In the genomic region with DNA sequence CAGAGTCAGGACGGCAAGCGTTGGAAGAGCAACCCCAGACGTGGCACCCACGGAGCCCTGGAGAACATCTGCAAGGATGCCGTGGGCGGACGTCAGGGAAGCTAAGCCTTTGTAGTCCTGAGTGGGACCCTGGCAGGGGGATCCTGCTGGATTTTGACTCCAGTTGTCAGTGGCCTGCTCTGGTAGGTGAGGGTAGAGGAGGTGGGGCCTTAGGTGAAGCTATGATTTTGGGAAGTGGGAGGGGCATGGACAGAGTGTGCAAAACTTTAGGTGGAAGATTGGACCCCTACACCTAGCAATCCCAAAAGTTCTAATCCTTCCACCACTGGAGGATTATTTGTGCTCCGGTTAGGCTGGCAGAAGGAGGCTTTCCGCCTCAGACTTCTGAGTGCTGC, we compare ENCODE assay signal across 8 mouse cellular contexts. TPM values are rescaled to one million over a fixed set of nuclear protein-coding genes. Genes with fewer than 3 reads are reported as not detected.
DNase-seq lines count a peak whose midpoint lies in the region; ATAC-seq lines count a peak whose summit lies in the region.

No protein-coding gene starts in this region.

- peak overlapping the region; percentile 57 for H3K4me3 ChIP-seq in kidney, embryonic 14.5 days (ENCODE audit: low read length)
- H3K4me3 ChIP-seq in embryonic facial prominence, embryonic 13.5 days: peak overlapping the region; percentile 63
- H3K4me3 ChIP-seq in intestine, embryonic 14.5 days (ENCODE audit: low read depth, low read length): peak overlapping the region; percentile 34
- H3K4me3 ChIP-seq in midbrain, embryonic 15.5 days: peak overlapping the region; percentile 51; the same call in 1 of the 2 replicates

- no peaks in the 10 kb centered on the region for H3K36me3 ChIP-seq in kidney, embryonic 14.5 days (ENCODE audit: control insufficient read depth, insufficient read depth, low read length)
- H3K36me3 ChIP-seq in embryonic facial prominence, embryonic 13.5 days: no peaks in the 10 kb centered on the region
- no peaks in the 10 kb centered on the region for H3K36me3 ChIP-seq in intestine, embryonic 14.5 days (ENCODE audit: control insufficient read depth, insufficient read depth, low read length)
- H3K36me3 ChIP-seq in midbrain, embryonic 15.5 days (replicated peaks): no peaks in the 10 kb centered on the region

- H3K9ac ChIP-seq in kidney, embryonic 14.5 days (ENCODE audit: low read depth, low read length): peak overlapping the region; percentile 57
- peak overlapping the region; percentile 76 for H3K9ac ChIP-seq in embryonic facial prominence, embryonic 13.5 days
- peak overlapping the region; percentile 22; the same call in 1 of the 2 replicates for H3K9ac ChIP-seq in intestine, embryonic 14.5 days (ENCODE audit: low read length)
- H3K9ac ChIP-seq in midbrain, embryonic 15.5 days: no peak overlapping the region

- WGBS in kidney, embryonic 14.5 days: 14% methylated on average over 9 of the region's 9 CpGs
- 12% methylated on average over 9 of the region's 9 CpGs for WGBS in embryonic facial prominence, embryonic 13.5 days
- 25% methylated on average over 9 of the region's 9 CpGs for WGBS in intestine, embryonic 14.5 days
- WGBS in midbrain, embryonic 15.5 days: 22% methylated on average over 9 of the region's 9 CpGs

- no peaks in the 10 kb centered on the region for H3K27me3 ChIP-seq in kidney, embryonic 14.5 days (ENCODE audit: control insufficient read depth, insufficient read depth, low read length)
- H3K27me3 ChIP-seq in embryonic facial prominence, embryonic 13.5 days: no peaks in the 10 kb centered on the region
- H3K27me3 ChIP-seq in intestine, embryonic 14.5 days (replicated peaks; ENCODE audit: control insufficient read depth, insufficient read depth, low read length): no peaks in the 10 kb centered on the region
- H3K27me3 ChIP-seq in midbrain, embryonic 15.5 days (replicated peaks): 0 out of 2 replicates have a peak, but pooled peaks cover 7% of the 10 kb centered on the region

- peak overlapping the region; percentile 91 for H3K4me2 ChIP-seq in kidney, embryonic 14.5 days (replicated peaks; ENCODE audit: low read depth, low read length)
- H3K4me2 ChIP-seq in embryonic facial prominence, embryonic 13.5 days: peak overlapping the region; percentile 91
- H3K4me2 ChIP-seq in intestine, embryonic 14.5 days (ENCODE audit: low read length): peak overlapping the region; percentile 60
- H3K4me2 ChIP-seq in midbrain, embryonic 15.5 days: peak overlapping the region; percentile 99

- H3K27ac ChIP-seq in kidney, embryonic 14.5 days (ENCODE audit: low read depth, low read length): no peak overlapping the region
- H3K27ac ChIP-seq in embryonic facial prominence, embryonic 13.5 days: peak overlapping the region; percentile 64; the same call in 1 of the 2 replicates
- no peak overlapping the region for H3K27ac ChIP-seq in intestine, embryonic 14.5 days (ENCODE audit: low read depth)
- no peak overlapping the region for H3K27ac ChIP-seq in midbrain, embryonic 15.5 days

- no peaks in the 10 kb centered on the region for H3K9me3 ChIP-seq in kidney, embryonic 14.5 days (ENCODE audit: control insufficient read depth, low read length)
- H3K9me3 ChIP-seq in embryonic facial prominence, embryonic 13.5 days: no peaks in the 10 kb centered on the region
- H3K9me3 ChIP-seq in intestine, embryonic 14.5 days (ENCODE audit: control insufficient read depth, low read length): no peaks in the 10 kb centered on the region
- H3K9me3 ChIP-seq in midbrain, embryonic 15.5 days: no peaks in the 10 kb centered on the region

- ATAC-seq in kidney, embryonic 14.5 days (ENCODE audit: low FRiP score, low TSS enrichment): peak; percentile 33
- peak; percentile 22 for ATAC-seq in embryonic facial prominence, embryonic 13.5 days (ENCODE audit: insufficient number of reproducible peaks, insufficient read depth, low FRiP score, low TSS enrichment, low read depth)
- peak; percentile 25 for ATAC-seq in intestine, embryonic 14.5 days (replicated peaks; ENCODE audit: low FRiP score, low TSS enrichment, low read depth)
- peak; percentile 46 for ATAC-seq in midbrain, embryonic 15.5 days (replicated peaks)
- no peak for ATAC-seq in CD4-positive, CD25-positive, alpha-beta regulatory T cell, adult 4 months

- peaks cover 24% of the 10 kb centered on the region for H3K4me1 ChIP-seq in kidney, embryonic 14.5 days (ENCODE audit: control insufficient read depth, insufficient read depth, low read length)
- H3K4me1 ChIP-seq in embryonic facial prominence, embryonic 13.5 days: peaks cover 21% of the 10 kb centered on the region
- peaks cover 12% of the 10 kb centered on the region; the same call in 1 of the 2 replicates for H3K4me1 ChIP-seq in intestine, embryonic 14.5 days (replicated peaks; ENCODE audit: control insufficient read depth, insufficient read depth, low read length)
- H3K4me1 ChIP-seq in midbrain, embryonic 15.5 days: peaks cover 14% of the 10 kb centered on the region

- DNase-seq in kidney, adult 11 months: no peak
- no peak for DNase-seq in intestine, embryonic 14.5 days (ENCODE audit: low spot score)
- DNase-seq in adrenal gland, postnatal 10 days: no peak
- no peak for DNase-seq in layer of hippocampus, adult 9-11 months

RNA-seq across cellular contexts. Expression of a gene that starts 0.7 kb away (rescaled TPM):
- polyA plus RNA-seq in kidney, embryonic 14.5 days (2014; fragmentation: Nextera tagmentation; extraction: Ambion mirVana): 3.1 and 3.3 TPM in 2 replicates
- 10.5 and 10.8 TPM in 2 replicates for polyA plus RNA-seq in embryonic facial prominence, embryonic 13.5 days (2015; fragmentation: Nextera tagmentation; extraction: Ambion mirVana)
- 2.5 and 2.6 TPM in 2 replicates for polyA plus RNA-seq in intestine, embryonic 14.5 days (2014; fragmentation: Nextera tagmentation; extraction: Ambion mirVana)
- 0.37 and 0.43 TPM in 2 replicates for polyA plus RNA-seq in midbrain, embryonic 15.5 days (2015; fragmentation: Nextera tagmentation; extraction: Ambion mirVana)
- 1 to 10 TPM in 1 of 2 experiments, under 1 TPM in 1; 0.98 to 1.2 TPM for polyA plus RNA-seq in CD4-positive, CD25-positive, alpha-beta regulatory T cell, adult 4 months (2017; shearing (Covaris generic))
- 1 to 10 TPM; 2.8 to 8.6 TPM for total RNA-seq in adrenal gland, postnatal 10 days (2021)

RNA-seq across cellular contexts. Expression of a gene that starts 23.0 kb away (rescaled TPM):
- 87.0 and 118 TPM in 2 replicates for polyA plus RNA-seq in kidney, embryonic 14.5 days (2014; fragmentation: Nextera tagmentation; extraction: Ambion mirVana)
- 77.2 and 81.0 TPM in 2 replicates for polyA plus RNA-seq in embryonic facial prominence, embryonic 13.5 days (2015; fragmentation: Nextera tagmentation; extraction: Ambion mirVana)
- polyA plus RNA-seq in intestine, embryonic 14.5 days (2014; fragmentation: Nextera tagmentation; extraction: Ambion mirVana): 112 and 115 TPM in 2 replicates
- polyA plus RNA-seq in midbrain, embryonic 15.5 days (2015; fragmentation: Nextera tagmentation; extraction: Ambion mirVana): 54.9 and 56.0 TPM in 2 replicates
- 10 to 100 TPM; 37.2 to 50.6 TPM for polyA plus RNA-seq in CD4-positive, CD25-positive, alpha-beta regulatory T cell, adult 4 months (2017; shearing (Covaris generic))
- 100 to 1,000 TPM in 1 of 2 experiments, 10 to 100 TPM in 1; 73.1 to 112 TPM for total RNA-seq in adrenal gland, postnatal 10 days (2021)

RNA-seq across cellular contexts. Expression of a gene that starts 27.6 kb away (rescaled TPM):
- not detected in 2 replicates for polyA plus RNA-seq in kidney, embryonic 14.5 days (2014; fragmentation: Nextera tagmentation; extraction: Ambion mirVana)
- polyA plus RNA-seq in embryonic facial prominence, embryonic 13.5 days (2015; fragmentation: Nextera tagmentation; extraction: Ambion mirVana): not detected in 2 replicates
- not detected in 2 replicates for polyA plus RNA-seq in intestine, embryonic 14.5 days (2014; fragmentation: Nextera tagmentation; extraction: Ambion mirVana)
- not detected in 2 replicates for polyA plus RNA-seq in midbrain, embryonic 15.5 days (2015; fragmentation: Nextera tagmentation; extraction: Ambion mirVana)
- not detected for polyA plus RNA-seq in CD4-positive, CD25-positive, alpha-beta regulatory T cell, adult 4 months (2017; shearing (Covaris generic))
- total RNA-seq in adrenal gland, postnatal 10 days (2021): 1 to 10 TPM; 1.0 to 1.9 TPM

RNA-seq across cellular contexts. Expression of a gene that starts 32.8 kb away (rescaled TPM):
- not detected in 2 replicates for polyA plus RNA-seq in kidney, embryonic 14.5 days (2014; fragmentation: Nextera tagmentation; extraction: Ambion mirVana)
- polyA plus RNA-seq in embryonic facial prominence, embryonic 13.5 days (2015; fragmentation: Nextera tagmentation; extraction: Ambion mirVana): not detected in 2 replicates
- polyA plus RNA-seq in intestine, embryonic 14.5 days (2014; fragmentation: Nextera tagmentation; extraction: Ambion mirVana): 0.16 TPM in 1 of 2 replicates, not detected in the other
- polyA plus RNA-seq in midbrain, embryonic 15.5 days (2015; fragmentation: Nextera tagmentation; extraction: Ambion mirVana): not detected in 2 replicates
- polyA plus RNA-seq in CD4-positive, CD25-positive, alpha-beta regulatory T cell, adult 4 months (2017; shearing (Covaris generic)): not detected
- total RNA-seq in adrenal gland, postnatal 10 days (2021): 1 to 10 TPM in 1 of 2 experiments, under 1 TPM in 1; 0.99 to 2.0 TPM

RNA-seq across cellular contexts. Expression of a gene that starts 48.0 kb away (rescaled TPM):
- polyA plus RNA-seq in kidney, embryonic 14.5 days (2014; fragmentation: Nextera tagmentation; extraction: Ambion mirVana): 0.05 and 0.11 TPM in 2 replicates
- polyA plus RNA-seq in embryonic facial prominence, embryonic 13.5 days (2015; fragmentation: Nextera tagmentation; extraction: Ambion mirVana): 0.36 and 0.60 TPM in 2 replicates
- 0.30 and 0.32 TPM in 2 replicates for polyA plus RNA-seq in intestine, embryonic 14.5 days (2014; fragmentation: Nextera tagmentation; extraction: Ambion mirVana)
- polyA plus RNA-seq in midbrain, embryonic 15.5 days (2015; fragmentation: Nextera tagmentation; extraction: Ambion mirVana): 7.4 and 8.0 TPM in 2 replicates
- polyA plus RNA-seq in CD4-positive, CD25-positive, alpha-beta regulatory T cell, adult 4 months (2017; shearing (Covaris generic)): not detected
- 1 to 10 TPM in 1 of 2 experiments, under 1 TPM in 1; 0.81 to 1.2 TPM for total RNA-seq in adrenal gland, postnatal 10 days (2021)
